Mouse (Mus musculus) regulatory T cell (primary cell): ENCODE results near the gene Tfcp2l1.

Experiments
- in situ Hi-C: fragments of 300-600 bp; cut with MboI, MseI; formaldehyde crosslinking; loops from one replicate; pipeline ENCODE4 v1.15.1; 2025; ENCODE audit warnings: high pct_unique_total_duplicates

Tfcp2l1 gene

DNA sequence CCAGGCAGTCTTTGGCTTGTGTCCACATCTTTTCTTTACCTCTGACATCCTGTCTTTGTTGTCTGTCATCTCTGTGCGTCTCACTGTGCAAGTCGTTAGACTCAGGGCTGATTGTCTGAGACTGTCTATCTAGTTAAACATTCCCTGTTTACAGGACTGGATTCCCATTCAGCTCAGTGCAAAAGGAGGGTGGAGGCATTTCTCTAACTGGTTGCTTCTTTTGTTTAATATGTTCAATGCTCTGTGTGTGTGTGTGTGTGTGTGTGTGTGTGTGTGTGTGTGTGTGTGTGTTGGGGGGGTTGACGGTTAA, 23.0 kb downstream of the Tfcp2l1 start:
- in situ Hi-C loops: loop anchor here (25.0 kb wide), 1 partner anchor 1312 kb away; no protein-coding TSS in a partner anchor

DNA sequence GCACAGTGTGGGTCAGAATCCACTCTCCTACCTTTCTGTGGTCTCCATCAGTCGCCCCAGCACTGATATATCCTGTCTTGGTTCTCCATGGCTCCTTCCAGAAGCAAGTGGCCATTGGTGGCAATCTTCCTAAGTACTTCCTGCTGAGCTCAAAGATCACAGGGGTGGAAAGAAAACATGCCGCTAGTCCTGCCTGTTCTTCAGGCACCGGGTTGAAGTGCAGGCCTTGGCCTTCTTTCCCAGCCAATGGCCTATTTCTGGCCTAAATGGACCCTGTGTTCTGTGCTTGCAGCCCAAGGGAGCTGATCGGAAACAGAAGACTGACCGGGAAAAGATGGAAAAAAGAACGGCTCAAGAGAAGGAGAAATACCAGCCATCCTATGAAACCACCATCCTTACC, 31.0 kb downstream of the Tfcp2l1 start:
- in situ Hi-C loops: loop anchor here (25.0 kb wide), 1 partner anchor 1304 kb away; no protein-coding TSS in a partner anchor

DNA sequence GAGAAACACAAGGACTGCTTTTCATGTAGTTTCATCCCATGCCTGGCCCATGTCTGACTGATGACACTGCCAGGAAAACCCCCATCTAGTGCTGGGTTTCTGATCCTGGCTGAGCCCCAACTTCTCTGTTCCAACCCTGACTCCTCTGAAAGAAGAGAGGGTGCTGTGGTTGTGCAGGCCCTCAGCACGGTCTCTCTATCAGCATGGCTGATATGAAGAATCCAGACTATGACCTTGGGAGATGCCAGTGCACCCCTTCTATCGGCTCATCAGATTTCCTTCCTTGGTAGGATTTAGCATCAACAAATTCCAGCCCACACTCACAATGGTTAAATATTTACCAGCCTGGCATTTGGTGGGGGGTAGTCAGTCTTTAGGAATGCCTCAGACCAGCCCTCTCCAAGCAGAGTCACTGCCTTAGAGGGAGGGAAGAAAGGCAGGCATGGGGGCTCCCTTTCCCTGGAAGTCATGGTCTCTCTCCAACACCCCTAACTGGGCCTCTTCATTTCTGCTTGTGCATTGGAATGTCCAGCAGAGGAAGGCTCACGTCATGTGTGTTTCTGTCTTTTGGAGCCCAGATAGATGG, 33.2 kb downstream of the Tfcp2l1 start:
- in situ Hi-C loops: loop anchor here (25.0 kb wide), 1 partner anchor 1301 kb away; no protein-coding TSS in a partner anchor

DNA sequence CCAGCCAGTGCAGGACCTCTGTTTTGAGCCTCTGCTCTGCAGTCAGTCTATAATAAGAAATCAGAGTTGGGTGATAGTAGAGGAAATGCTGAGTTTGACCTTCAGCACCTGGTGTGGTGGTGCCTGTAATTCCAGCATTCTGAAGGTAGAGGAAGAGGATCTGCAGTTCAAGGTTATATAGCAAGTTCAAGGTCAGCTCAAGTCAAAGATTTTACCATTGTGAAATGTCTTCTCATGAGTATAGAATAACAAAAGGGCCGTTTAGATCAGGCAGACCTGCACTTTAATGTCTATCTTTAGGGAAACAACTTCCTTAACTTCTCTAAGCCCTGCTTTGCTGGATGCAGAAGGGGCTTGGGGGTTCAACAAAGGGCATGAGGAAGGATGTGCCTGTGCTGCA, 35.3 kb downstream of the Tfcp2l1 start:
- in situ Hi-C loops: loop anchor here (25.0 kb wide), 1 partner anchor 1299 kb away; no protein-coding TSS in a partner anchor

DNA sequence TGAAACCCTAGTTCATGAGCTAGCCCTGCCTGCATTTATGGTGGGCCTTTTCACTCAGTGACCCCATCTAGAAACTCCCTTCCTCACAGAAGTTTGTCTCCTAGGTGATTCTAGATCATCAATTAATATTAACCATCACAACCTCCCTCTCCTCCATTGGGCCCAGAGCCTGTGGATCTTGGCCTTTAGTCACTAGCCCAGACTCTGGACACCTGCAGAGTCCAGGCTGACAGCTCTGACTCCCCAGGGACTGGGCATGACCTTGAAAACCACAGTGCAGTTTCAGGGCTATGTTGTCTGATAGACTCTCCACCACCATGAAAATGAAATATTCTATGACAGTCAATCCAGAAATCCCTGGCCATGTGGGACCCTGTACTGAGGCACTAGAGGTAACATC, 39.8 kb downstream of the Tfcp2l1 start:
- in situ Hi-C loops: loop anchor here (25.0 kb wide), 1 partner anchor 1295 kb away; no protein-coding TSS in a partner anchor

DNA sequence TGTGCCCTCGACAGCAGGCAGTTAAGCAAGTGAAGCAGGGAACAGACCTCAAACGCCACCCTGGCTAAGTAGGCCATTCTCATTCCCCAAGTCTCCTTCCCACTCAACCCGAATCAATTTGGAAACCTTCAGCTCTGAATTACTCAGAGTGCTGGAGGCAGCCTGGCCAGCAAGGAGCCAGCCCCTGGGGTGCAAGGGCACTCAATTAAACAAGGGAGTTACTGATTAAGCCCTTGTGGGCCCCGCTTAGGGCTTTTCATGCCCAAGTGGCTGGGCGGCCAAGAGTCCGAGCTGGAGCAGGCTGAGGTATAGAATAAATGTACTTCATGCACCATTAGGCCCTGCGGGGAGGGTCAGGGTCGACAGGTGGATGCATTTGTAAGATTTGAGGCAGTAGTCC, 44.5 kb downstream of the Tfcp2l1 start:
- in situ Hi-C loops: loop anchor here (25.0 kb wide), 1 partner anchor 1290 kb away; no protein-coding TSS in a partner anchor

DNA sequence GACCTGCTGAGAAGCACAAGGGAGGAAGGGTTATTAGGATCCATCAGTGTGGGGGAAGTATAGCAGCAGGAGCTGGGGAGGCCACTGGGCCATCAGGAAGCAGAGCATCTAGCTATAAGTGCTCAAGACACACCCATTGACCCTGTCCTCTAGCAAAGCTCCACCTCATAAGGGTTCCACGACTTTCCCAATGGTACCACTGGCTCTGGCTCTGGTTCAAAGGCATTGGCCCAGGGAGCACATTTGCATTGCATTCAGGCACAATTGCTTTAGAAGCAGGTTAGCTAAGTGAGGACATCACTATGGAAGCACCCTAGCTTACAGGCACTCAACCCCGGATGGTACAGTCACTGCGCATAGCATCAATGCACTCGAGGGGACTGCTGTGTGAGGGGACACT, 46.4 kb downstream of the Tfcp2l1 start:
- in situ Hi-C loops: loop anchor here (25.0 kb wide), 1 partner anchor 1288 kb away; no protein-coding TSS in a partner anchor

DNA sequence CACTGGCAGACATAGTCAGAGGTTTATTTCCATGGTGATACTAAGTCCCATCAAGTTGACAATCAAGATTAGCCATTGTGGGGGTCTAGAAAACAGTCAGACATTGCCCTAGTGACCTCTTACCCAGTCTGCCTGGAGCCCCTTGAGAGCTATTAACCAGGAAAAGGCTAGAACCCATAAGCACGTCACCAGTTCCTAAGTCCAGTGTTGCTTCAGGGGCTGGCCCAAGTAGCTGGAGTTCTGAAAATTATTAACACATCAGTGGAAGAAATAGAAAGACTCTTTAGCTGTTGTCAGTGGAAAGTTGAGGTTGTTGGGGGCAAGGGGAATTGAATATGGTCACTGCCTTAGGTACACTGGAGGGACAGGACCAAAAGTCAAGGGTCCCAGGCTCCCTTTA, 54.2 kb downstream of the Tfcp2l1 start:
- in situ Hi-C loops: no loop called here

DNA sequence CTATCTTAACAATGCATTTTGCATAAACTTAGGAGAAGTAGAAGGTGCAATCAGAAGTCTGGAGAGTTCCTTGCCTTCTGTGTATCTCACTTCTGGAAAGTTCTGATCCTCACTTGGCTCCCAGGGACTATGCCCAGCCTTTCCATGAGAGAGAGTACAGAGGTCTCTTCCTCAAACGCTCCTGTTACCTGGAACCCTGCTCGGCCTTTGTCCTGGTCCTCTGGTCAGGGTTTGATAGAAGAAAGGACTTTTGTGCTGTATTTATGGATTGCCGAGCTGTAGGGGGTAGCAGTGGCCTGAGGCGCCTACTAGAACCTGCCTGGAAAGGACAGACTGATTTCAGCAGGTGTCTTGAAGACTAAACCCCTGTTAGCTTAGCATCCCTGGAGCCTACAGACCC, 55.9 kb downstream of the Tfcp2l1 start:
- in situ Hi-C loops: no loop called here

DNA sequence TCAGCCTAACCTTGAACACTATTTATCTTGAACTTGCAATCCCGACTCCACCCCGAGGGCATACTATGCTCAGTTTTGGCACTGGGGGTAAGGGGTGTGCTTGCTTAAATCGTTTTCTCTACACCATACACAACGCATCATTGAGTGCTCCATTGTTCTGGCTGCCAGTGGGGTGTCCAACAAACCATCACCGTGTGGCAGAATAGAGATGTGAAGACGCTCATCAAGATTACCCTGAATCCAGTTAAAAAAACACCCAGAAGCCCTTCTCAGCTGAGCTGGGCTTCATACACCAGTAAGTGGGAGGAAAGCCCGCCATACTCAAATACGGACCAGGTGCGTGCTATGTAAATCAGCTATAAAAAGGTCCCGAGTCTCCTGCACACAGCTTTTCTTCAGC, 60.0 kb downstream of the Tfcp2l1 start:
- in situ Hi-C loops: no loop called here

DNA sequence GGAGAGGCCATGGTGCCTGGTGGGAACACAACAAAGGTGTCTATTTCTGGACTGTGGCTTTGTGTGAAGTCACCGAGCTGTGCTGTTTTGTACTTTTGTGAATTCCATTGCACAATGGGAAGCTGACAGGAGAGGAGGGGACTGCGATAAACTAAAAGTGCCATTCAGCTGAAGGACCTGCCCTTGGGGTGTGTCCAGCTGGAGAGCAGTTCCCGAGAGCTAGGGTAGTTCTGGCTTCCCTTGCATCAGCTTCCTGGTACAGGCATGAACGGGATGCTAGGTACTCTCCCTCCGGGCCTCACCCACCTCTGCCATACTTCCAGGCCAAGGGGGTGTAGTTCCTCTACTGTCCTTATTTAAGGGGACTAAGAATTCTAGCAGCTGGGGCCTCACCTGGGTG, 62.1 kb downstream of the Tfcp2l1 start:
- in situ Hi-C loops: no loop called here

DNA sequence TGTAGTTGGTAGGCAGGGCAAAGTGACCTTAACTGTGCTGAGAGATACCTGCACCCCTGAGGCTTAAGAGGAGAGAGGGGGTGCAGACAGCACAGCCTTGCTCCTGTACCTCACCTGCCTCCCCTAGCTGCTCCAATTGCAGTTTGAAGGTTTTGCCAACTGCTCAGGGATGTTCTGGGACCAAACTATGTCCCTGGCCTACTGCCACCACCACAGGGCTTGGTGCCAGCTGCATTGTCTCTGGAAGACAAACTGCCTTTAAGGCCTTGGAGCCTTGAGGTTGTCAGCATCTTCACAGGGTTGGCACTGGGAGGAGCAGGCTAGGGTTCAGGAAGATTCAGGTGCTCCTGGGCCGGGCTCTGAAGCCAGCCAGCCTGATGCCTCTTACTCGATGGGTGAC, 66.7 kb downstream of the Tfcp2l1 start:
- in situ Hi-C loops: no loop called here

DNA sequence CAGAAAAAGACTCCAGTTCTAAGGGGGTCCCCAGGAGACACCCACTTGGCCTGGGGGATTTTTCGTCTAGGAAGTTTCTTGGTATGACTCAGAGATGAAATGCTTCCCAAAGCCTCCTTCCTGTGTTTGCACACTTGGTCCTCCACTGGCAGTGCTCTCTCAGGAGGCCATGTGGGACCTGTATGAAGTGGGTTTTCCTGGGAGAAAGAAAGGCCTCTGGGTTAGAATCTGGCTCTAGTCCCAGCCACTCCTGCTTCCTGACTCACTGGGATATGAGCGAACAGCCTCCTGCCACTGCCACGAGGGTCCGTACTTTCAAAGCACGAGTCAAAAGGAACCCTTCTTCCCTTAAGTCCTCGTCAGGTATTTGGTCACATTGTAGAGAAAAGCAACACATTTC, 70.2 kb downstream of the Tfcp2l1 start:
- in situ Hi-C loops: no loop called here

DNA sequence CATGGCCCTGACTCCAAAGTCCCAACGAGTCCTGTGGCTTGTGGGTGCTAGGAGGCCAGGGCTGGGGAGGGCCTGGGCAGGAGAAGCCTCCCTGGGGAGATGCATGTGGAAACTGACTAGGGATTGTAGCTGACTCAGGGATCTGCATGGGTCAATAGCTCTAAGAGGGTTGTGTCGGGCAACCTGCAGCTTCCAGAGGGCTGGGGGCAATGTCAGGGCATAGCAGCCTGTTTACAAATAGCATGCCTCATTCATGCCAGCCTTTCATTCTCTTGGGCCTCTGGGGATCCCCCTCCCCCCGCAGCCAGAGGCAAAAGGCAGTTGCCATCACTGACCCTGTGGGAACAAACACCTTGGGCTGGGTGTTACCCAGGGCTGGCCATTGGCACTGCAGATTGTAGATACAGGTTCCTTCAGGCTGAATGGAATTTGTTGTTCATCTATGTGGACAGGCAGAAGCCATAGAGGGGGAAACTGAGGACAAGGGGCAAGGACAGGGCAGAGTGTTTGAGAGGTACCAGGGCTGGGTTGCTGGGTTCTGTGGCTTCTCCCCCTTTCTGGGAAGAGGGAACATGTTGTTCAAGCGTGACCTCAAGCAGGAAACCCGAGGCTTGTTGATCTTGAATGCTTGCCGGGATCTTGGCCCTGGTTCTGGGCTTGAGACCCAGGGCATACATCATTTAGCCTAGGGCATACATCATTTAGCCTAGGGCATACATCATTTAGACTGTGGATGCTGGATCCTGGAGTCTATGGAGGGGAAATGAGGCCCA, 71.6 kb downstream of the Tfcp2l1 start:
- in situ Hi-C loops: no loop called here

DNA sequence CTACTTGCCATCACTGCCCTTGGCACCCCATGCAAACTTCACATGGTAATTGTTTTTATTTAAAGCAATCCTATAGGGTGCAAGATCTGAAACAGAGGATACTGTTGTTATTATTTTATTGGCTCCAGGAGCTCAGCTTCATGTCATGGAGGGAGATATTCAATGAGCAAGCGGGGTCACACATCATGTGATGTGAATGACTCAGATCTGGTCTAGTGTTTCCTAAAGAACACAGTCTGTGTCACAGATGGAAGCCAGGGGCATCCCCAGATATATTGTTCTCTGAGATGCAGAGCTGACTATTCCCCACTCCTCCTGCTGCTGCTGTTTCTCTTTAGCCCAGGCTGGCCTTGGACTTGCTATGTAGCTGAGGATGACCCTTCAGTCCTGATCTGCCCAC, 72.2 kb downstream of the Tfcp2l1 start:
- in situ Hi-C loops: no loop called here

DNA sequence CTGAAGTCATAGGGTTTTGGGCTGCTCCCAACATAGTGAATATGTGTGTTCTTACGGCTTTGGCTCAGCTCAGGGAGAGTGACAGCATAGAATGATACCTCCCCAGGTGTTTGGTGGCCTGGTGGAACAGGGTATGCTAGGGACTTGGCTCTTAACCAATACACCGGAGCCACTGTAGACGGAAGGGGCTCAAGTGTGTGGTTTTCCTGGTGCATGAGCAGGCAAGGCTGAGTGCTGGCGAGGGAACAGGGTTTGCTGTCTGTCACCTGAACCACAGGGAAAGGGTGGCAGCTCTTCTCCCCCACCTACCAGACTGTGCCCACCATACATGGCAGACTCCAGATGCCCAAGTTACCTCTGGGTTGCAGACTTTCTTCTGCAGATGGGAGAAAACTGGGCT, 83.9 kb downstream of the Tfcp2l1 start:
- in situ Hi-C loops: no loop called here

DNA sequence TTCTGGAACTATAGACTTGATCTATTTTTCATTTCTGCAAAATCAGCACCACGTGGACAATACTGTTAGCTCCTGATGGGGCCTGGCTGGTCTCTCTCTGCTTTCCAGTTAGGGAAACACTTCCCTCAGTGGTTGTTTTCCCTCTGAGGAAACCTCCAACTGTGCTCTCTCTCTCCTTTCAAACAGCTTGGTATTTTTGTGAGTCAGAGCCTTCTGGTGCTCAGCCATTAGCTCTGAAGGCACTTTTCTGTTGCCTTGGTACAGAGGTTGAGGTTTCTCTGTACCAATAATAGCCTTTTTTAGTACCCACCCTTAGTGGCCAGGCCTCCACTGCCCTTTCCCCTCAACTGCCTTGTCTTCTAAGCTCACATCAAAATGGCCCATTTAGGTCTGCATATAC, 88.5 kb downstream of the Tfcp2l1 start:
- in situ Hi-C loops: no loop called here

DNA sequence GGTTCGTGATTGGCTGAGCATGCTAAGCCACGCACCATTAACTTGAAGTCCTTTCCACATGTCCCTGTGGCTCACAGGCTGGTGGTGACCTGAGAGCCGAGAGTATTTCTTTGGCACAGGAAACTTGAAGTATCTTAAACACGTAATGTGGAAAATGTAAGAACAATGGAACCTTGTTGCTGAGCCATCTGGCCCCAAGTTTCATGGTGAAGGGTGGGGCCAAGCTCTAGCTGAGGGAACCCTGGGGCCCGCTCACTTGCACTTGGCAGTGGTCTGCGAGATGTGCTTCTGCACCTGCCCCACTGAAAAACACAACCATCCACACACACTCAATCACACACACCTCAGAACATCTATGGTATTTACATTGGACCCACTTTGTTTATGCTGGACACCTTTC, 90.3 kb downstream of the Tfcp2l1 start:
- in situ Hi-C loops: no loop called here

DNA sequence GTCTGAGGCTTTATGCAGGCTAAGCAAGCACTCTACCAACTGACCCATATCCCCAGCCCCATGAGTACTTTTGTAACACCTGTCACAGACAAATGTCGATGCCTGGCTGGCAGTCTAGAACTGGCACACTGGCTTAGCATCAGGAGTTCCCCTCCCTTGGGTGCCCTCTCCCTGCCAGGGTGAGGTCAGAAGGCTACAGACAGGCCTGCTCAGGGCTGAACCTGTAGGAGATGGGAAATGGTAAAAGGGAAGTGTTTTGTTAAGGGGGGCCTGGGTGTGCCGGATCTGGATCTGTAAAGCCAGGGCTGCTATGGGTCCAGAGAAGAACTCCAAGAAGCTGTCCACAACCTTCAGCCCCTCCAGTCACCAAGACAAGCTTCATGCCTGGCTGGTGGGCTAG, 92.0 kb downstream of the Tfcp2l1 start:
- in situ Hi-C loops: no loop called here

DNA sequence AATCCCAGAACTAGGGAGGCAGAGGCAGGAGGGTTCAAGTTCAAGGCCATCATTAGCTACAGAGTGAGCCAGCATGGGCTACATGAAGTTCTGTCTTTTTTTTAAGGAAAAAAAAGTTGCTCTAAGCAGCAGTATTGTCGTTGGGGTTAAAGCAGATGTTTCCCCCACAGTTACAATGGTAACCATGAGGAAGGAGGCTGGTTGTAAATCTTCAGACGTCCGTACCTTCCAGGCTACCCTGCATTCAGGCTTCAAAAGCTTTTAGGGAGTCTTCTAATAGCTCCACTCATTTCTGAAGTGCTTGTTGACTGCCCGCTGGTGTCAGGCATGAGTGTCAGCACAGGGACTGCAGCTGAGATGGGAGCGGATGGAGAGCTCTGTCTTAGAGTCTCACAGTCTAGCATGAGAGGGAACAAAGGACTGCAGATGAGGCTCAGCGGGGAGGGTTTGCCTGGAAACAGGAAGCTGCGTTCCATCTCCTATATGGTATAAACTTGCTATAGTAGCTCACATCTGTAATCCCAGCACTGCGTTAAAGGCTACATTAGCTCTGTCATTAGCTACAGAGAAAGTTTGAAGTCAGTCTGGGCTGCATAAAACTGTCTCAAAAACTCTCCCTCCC, 92.8 kb downstream of the Tfcp2l1 start:
- in situ Hi-C loops: no loop called here

DNA sequence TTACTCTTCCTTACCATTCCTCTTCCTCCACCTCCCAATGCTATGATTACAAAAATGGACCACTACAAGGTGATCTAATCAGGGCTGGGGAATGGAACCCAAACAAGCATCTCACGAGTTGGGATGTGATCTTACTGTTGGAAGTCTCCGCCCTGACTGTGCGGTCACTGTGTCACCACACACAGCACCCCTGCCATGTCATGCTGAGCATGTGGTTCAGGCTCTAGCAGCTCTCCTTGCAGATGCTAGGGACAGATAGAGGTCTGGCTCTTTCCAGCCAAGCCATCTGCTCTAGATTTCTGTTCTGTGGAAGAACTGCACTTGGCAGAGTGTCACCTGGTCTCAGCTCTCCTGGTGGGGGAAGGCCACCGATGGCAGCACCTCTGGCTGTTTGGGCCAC, 99.3 kb downstream of the Tfcp2l1 start:
- in situ Hi-C loops: no loop called here

DNA sequence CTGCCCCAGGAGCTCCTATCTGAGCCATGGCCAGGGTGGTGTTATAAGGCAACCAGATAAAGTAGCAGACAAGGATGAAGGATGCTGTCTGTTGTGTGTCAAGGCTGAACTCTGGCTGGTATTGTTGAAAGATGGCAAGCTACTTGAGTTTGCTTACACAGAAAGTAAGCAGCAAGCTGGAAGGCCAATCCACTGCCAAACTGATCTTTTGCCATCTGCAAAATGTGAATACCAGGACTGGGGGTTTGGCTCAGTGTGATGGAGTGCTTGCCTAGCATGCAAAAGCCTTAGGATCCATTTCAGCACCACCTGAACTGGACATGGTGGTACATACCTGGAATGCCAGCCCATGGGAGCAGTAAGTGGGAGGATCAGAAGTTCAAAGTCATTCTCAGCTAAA, 101.1 kb downstream of the Tfcp2l1 start:
- in situ Hi-C loops: no loop called here
